Mouse (Mus musculus): ENCODE results near the gene Pdgfra.

The Pdgfra gene

GRCm38 (mm10) chr5:75155741-75156553 is 3.9 kb downstream of the Pdgfra start:
- DNase-seq (ENCODE audit: low spot score in 2 of 2), result peak; percentile 76 to 78

DNA sequence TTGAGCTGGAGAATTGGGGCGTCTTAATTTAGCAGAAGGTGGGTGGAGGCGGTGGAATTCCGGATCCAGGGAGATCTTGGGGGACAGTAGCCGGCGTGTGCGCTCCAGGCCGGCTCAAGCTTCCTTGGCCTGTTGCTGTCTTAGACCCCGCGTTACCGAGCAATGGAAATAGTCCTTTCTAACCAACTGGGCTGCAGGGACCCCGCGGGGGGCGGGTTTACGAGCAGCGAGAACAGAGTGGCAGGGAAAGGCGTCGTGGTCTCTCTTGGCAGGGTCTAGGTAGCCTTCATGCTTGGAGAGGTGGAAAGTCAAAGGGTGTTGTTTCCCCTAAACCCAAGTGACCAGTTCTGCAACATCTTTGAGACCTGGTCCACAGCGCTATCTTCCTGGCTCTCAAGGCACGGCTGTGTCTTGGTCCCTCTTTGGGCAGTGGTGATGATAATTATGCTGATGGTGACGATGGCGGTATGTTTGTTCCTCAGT is 4.5 kb downstream of the Pdgfra start:
- peak in 1 of 2 experiments; percentile 32 for DNase-seq (ENCODE audit: low spot score in 2 of 2)

DNA sequence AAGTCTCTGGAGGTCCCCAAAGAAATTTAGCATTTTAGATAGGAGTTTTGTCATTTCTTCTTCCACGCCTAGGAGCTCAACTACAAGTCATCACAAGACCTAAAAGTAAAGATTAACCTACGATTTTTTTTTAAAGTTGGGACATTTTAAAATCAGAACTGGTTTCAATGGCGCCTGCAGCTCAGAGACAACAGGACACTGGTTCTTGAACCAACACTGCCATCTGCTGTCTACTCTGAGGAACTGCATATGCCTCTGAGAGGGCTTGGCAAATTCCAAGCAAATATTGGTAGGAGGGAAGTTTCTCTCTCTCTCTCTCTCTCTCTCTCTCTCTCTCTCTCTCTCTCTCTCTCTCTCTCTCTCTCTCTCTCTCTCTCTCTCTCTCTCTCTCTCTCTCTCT is 4.9 kb downstream of the Pdgfra start:
- peak; percentile 69 to 77 for DNase-seq (ENCODE audit: low spot score in 2 of 2)

DNA sequence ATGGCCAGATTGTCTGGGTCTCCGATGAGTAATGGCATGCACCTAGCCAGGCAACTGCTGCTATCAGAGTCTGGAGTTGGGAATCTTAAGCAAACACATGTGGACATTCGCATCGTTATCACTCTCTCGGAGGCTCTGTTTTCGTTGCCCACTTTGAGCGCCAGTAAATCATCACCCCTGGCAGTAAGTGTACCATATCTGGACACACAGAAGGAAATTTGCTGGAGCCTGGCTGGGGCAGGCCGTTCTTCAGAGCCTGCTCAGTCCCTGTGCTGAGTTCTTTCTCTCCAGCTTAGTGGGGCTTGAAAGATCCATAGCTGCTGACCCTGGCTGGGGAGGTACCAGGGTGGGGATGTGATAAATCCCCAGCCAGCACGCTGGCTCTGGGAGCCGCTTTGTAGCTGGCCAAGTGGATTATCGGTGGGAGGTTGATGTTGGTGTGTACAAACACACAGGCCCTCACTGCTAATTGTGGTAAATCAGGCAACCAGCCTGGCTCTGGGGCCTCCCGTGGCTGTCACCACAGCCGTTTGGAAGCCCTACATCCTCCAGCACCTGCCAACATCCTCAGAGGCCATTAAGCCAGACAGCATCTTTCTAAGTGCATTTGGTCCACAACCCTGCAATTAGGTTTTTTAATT is 8.6 kb downstream of the Pdgfra start:
- no peak for DNase-seq (ENCODE audit: low spot score in 2 of 2)

GRCm38 (mm10) chr5:75161586-75161985 is 9.5 kb downstream of the Pdgfra start:
- no peak for DNase-seq (ENCODE audit: low spot score in 2 of 2)

- DNase-seq (ENCODE audit: low spot score in 2 of 2), result no peak
Measured at GRCm38 (mm10) chr5:75163289-75163951, 11.3 kb downstream of the Pdgfra start.

GRCm38 (mm10) chr5:75164688-75165087 is 12.6 kb downstream of the Pdgfra start:
- DNase-seq (ENCODE audit: low spot score in 2 of 2), result no peak

DNA sequence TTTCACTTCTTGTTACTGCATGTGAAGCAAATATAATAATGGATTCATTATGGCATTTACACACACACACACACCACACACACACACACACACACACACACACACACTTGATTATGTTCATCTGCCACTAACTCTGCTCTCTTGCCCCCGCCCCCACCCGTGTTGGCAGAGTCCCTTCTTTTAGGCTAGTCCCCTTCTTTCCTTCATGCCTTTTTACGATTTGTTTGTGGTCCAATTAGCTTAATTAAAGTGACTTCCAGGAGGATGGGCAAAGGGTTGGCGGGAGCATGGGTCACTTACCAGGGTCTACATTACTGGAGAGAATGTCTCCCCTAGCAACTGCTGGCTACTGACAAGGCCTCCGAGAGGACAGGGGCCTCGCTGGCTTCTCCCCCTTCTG is 17.7 kb downstream of the Pdgfra start:
- DNase-seq (ENCODE audit: low spot score in 2 of 2), result no peak

DNA sequence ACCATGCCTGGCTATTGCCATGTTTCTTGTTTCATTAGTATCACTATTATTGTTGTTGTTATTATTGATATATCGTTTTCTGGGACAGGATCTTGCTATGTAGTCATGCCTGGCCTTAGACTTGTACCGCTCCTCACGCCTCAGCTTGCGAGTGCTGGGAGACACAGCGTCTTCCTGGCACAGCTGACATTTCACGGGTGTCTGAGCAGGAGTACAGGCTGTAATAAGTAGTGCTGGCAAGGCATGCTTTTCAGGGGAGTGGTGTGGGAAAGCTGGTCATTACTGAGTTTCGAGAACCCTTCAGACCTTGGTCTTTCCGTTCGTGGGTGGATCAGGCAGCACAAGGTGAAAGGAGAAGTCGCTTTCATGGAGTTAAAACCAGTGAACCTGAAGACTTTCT is 19.8 kb downstream of the Pdgfra start:
- DNase-seq (ENCODE audit: low spot score in 2 of 2), result no peak

GRCm38 (mm10) chr5:75179249-75179648 is 27.2 kb downstream of the Pdgfra start:
- no peak for DNase-seq (ENCODE audit: low spot score in 2 of 2)

- DNase-seq (ENCODE audit: low spot score in 2 of 2), result no peak
Measured at GRCm38 (mm10) chr5:75179726-75180290, 27.7 kb downstream of the Pdgfra start.

GRCm38 (mm10) chr5:75183653-75184052 is 31.6 kb downstream of the Pdgfra start:
- no peak for DNase-seq (ENCODE audit: low spot score in 2 of 2)

DNA sequence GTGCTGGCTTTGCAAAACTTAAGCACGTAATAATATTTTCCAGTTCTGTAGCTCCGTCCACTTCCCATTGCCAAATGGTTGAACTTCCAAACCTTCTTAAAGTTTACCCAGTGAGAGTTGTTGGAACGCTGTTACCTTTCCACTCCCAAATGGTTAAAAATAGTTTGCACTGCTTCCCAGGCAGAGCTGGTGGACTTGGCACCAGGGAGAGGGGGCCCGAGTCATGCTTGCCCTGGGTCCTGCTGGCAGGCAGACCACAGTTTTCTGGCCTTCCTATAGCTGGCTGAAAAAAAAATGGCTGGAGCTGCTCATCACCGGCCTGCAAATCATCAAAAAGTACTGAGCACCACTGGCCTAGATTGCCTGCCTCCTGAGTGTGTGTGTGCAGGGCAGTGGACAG is 32.0 kb downstream of the Pdgfra start:
- DNase-seq (ENCODE audit: low spot score in 2 of 2), result no peak

- DNase-seq (ENCODE audit: low spot score in 2 of 2), result no peak
Measured at GRCm38 (mm10) chr5:75184693-75185235, 32.7 kb downstream of the Pdgfra start.

DNA sequence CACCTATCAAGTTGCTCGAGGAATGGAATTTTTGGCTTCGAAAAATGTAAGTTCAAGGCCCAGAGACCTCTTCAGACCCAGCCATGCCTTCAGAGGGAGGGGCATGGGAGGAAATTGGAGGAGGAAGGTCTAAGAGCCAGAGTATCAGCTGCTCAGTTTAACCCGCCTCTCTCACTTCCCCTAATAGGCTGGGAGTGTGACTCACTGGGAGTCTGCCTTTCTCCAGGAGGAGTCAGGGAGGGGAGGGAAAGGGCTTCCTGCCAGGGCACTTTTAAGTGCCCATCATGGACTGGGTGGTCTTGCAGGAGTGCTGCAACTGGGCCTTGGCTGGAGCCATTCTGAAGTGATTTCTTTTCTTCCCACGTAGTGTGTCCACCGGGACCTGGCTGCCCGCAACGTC is 33.5 kb downstream of the Pdgfra start:
- no peak for DNase-seq (ENCODE audit: low spot score in 2 of 2)

DNA sequence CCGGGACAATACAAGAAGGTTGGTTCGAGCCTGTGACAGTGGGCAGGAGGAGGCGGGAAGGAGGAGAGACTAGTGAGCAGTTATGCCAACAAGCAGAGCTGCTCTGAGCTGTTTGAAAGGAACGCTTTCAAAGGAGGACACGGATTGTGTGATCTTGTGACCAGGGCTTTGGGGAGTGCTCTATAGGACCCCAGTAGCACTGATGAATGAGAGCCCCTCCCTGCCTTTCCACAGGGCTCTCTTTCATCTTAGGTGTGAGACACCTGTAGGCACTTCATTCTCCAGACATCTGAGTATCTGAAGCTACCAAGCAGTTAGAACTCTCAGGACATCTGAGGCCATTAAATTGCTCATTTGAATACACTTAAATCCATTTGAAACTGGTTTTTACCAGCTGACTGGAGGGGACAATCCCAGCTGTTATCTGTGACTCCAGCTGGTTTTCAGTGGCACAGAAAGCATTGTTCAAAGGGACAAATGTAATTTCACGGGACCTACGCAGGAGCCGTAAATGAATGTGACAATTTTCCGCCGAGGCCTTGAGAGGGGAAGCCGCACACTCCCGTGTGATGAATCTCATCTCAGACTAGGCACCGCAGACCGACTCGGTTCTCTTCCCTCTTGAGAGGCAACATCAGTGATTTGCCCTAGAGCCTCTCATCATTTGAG is 37.4 kb downstream of the Pdgfra start:
- DNase-seq (ENCODE audit: low spot score in 2 of 2), result no peak

DNA sequence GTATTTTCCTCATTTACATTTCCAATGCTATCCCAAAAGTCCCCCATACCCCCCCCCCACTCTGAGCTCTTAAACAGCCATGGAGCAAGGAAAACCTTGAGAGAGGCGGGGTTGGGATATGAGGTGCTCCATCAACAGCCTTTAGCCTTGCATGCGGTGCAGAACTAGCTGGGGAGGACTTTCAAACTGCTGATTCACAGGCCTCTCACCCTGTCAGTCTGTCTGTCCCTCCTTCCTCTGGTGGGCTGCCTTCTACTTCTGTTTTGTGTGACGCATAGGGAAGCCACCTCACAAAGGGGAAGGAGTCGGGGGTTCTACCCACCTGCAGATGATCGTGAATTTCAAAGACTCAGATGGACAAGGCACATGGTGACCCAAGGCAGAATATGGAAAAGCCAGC is 41.0 kb downstream of the Pdgfra start:
- no peak for DNase-seq (ENCODE audit: low spot score in 2 of 2)

- no peak for DNase-seq (ENCODE audit: low spot score in 2 of 2)
Measured at GRCm38 (mm10) chr5:75198413-75198812, 46.3 kb downstream of the Pdgfra start.

DNA sequence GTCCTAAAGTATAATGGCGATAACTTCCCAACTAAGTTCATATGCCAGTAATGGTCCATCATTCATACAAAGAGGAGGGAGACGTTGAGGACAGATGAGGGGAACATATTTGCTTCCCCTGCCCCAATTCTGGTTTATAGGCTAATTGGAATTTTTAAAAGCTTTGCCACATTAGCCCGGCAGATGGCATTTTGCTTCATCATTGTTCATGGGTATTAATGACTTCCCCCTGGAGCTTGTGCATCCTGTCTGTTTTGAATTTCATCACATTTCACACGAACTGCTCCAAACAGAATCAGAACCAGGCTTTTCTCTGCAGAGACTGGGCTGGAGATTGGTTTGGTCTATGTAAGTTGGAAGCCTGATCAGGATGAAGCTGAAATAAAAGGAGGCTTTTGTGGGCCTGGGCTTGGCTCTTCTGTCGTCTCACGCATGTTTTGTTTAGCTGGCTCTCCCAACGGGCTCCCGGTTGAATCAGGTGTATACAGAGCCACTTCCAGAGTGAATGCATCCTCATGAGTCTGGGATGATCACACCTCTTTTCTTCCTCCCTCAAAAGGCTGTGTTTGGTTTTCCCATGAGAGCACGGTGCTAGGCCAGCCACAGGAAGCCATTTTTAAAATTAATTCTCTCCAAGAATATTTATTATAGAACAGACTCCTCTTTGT is 47.7 kb downstream of the Pdgfra start:
- no peak for DNase-seq (ENCODE audit: low spot score in 2 of 2)

DNA sequence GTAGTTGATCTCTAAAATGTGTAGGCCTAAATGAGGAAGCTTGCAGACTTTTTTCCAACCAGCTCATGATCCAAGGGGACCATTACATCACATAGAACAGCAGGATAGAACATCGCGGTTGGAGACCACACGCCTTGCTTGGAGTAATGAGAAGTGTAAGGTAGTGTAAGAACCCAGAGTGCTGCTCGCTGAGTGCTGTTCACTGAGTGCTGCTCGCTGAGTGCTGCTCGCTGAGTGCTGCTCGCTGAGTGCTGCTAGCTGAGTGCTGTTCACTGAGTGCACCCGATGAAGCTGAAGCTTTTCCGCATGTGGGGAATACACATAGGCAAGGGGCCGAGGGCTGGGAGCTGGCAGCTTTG is 48.3 kb downstream of the Pdgfra start:
- DNase-seq (ENCODE audit: low spot score in 2 of 2), result no peak

DNA sequence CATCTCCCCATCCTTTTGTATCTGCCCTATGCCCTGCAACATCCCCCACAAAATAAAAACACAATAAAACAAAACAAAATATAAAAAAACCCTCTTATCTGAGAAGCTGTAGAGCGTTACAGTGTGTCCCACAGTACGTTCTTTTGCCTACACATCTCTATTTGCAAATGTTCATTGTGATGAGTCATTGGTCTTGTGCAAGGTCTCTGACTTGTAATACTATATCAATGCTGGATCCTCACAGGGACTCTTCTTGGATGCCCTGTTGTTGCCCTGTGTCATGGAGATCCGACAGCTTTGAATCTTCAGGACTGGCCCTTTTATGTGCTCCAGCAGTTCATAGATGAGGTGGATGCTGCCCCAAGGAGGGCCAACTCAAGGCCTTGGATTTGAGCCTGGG is 55.8 kb downstream of the Pdgfra start:
- DNase-seq (ENCODE audit: low spot score in 2 of 2), result no peak
